Mouse (Mus musculus): ENCODE results near the gene Olfr102. TPM values are rescaled to one million over a fixed set of nuclear protein-coding genes. Genes with fewer than 3 reads are reported as not detected.

The Olfr102 gene
- not detected in 2 replicates for polyA plus RNA-seq (2012; rRNA removed)

GRCm38 (mm10) chr17:37316954-37317353 is at the start of gene Olfr102:
Gene Olfr102 (minus strand): TSS chr17:37317054.
- no peak for DNase-seq
- TF ChIP-seq CTCF (IDR thresholded peaks at IDR 0.05; ENCODE audit: insufficient read depth, low read length) (no peak), POLR2A (IDR thresholded peaks at IDR 0.05; ENCODE audit: borderline replicate concordance, extremely low read depth, low read depth, low read length) (no peak)
- Histone ChIP-seq H3K4me1 (ENCODE audit: control insufficient read depth, insufficient read depth, low read length) (no peaks in the 10 kb centered on the region), H3K4me3 (replicated peaks; ENCODE audit: extremely low read depth, low read depth, low read length) (no peak within 1 kb of the TSS)

- DNase-seq = no peak
- TF ChIP-seq POLR2A (IDR thresholded peaks at IDR 0.05; ENCODE audit: borderline replicate concordance, extremely low read depth, low read depth, low read length) = no peak
- TF ChIP-seq CTCF (IDR thresholded peaks at IDR 0.05; ENCODE audit: insufficient read depth, low read length) = no peak
- no peak within 1 kb of the TSS for H3K4me3 ChIP-seq (replicated peaks; ENCODE audit: extremely low read depth, low read depth, low read length)
- H3K4me1 ChIP-seq (ENCODE audit: control insufficient read depth, insufficient read depth, low read length) = no peaks in the 10 kb centered on the region
Observed at GRCm38 (mm10) chr17:37359282-37359681, 42.4 kb upstream of the Olfr102 start, which contains the start of gene Olfr104-ps. Gene Olfr104-ps (plus strand): TSS chr17:37359582.

GRCm38 (mm10) chr17:37339598-37339997 is 22.7 kb upstream of the Olfr102 start, which contains the start of gene Olfr103:
Gene Olfr103 (minus strand): TSS chr17:37339698.
- Histone ChIP-seq H3K4me3 (replicated peaks; ENCODE audit: extremely low read depth, low read depth, low read length) (no peak within 1 kb of the TSS), H3K4me1 (ENCODE audit: control insufficient read depth, insufficient read depth, low read length) (no peaks in the 10 kb centered on the region)
- 86% methylated on average over 2 of the region's 2 CpGs for WGBS
- no peak for TF ChIP-seq POLR2A (IDR thresholded peaks at IDR 0.05; ENCODE audit: borderline replicate concordance, extremely low read depth, low read depth, low read length)
- TF ChIP-seq CTCF (IDR thresholded peaks at IDR 0.05; ENCODE audit: insufficient read depth, low read length) = no peak
- no peak for DNase-seq

GRCm38 (mm10) chr17:37310146-37310699 is 6.6 kb downstream of the Olfr102 start:
- DNase-seq = no peak
- H3K4me3 ChIP-seq (replicated peaks; ENCODE audit: extremely low read depth, low read depth, low read length) = no peak overlapping the region
- WGBS = 33% methylated on average over 2 of the region's 2 CpGs
- H3K4me1 ChIP-seq (ENCODE audit: control insufficient read depth, insufficient read depth, low read length) = no peaks in the 10 kb centered on the region
- TF ChIP-seq CTCF (IDR thresholded peaks at IDR 0.05; ENCODE audit: insufficient read depth, low read length) (no peak), POLR2A (IDR thresholded peaks at IDR 0.05; ENCODE audit: borderline replicate concordance, extremely low read depth, low read depth, low read length) (no peak)

GRCm38 (mm10) chr17:37308483-37308882 is 8.4 kb downstream of the Olfr102 start:
- no peak for TF ChIP-seq POLR2A (IDR thresholded peaks at IDR 0.05; ENCODE audit: borderline replicate concordance, extremely low read depth, low read depth, low read length)
- TF ChIP-seq CTCF (IDR thresholded peaks at IDR 0.05; ENCODE audit: insufficient read depth, low read length) = no peak
- H3K4me1 ChIP-seq (ENCODE audit: control insufficient read depth, insufficient read depth, low read length) = no peaks in the 10 kb centered on the region
- no peak overlapping the region for H3K4me3 ChIP-seq (replicated peaks; ENCODE audit: extremely low read depth, low read depth, low read length)
- WGBS = 33% methylated on average over 4 of the region's 4 CpGs
- no peak for DNase-seq

- DNase-seq = no peak
- no peak for TF ChIP-seq CTCF (IDR thresholded peaks at IDR 0.05; ENCODE audit: insufficient read depth, low read length)
- no peak for TF ChIP-seq POLR2A (IDR thresholded peaks at IDR 0.05; ENCODE audit: borderline replicate concordance, extremely low read depth, low read depth, low read length)
- WGBS = 73% methylated on average over 4 of the region's 4 CpGs
Observed at GRCm38 (mm10) chr17:37304213-37304612, 12.6 kb downstream of the Olfr102 start, which contains the start of gene Olfr101. Gene Olfr101 (minus strand): TSS chr17:37304313.

GRCm38 (mm10) chr17:37283360-37283759 is 33.5 kb downstream of the Olfr102 start, which contains the start of gene Olfr99:
Gene Olfr99 (minus strand): TSS chr17:37283460.
- 79% methylated on average over 1 of the region's 1 CpGs for WGBS
- Histone ChIP-seq H3K4me3 (replicated peaks; ENCODE audit: extremely low read depth, low read depth, low read length) (no peak within 1 kb of the TSS), H3K4me1 (ENCODE audit: control insufficient read depth, insufficient read depth, low read length) (no peaks in the 10 kb centered on the region)
- DNase-seq = no peak
- TF ChIP-seq CTCF (IDR thresholded peaks at IDR 0.05; ENCODE audit: insufficient read depth, low read length) (no peak), POLR2A (IDR thresholded peaks at IDR 0.05; ENCODE audit: borderline replicate concordance, extremely low read depth, low read depth, low read length) (no peak)

More at GRCm38 (mm10) chr17:37304213-37304612, 12.6 kb downstream of the Olfr102 start, which contains the start of gene Olfr101:
- H3K4me3 ChIP-seq (replicated peaks; ENCODE audit: extremely low read depth, low read depth, low read length) = no peak within 1 kb of the TSS
- H3K4me1 ChIP-seq (ENCODE audit: control insufficient read depth, insufficient read depth, low read length) = no peaks in the 10 kb centered on the region

- DNase-seq = no peak
- TF ChIP-seq POLR2A (IDR thresholded peaks at IDR 0.05; ENCODE audit: borderline replicate concordance, extremely low read depth, low read depth, low read length) = no peak
- no peak for TF ChIP-seq CTCF (IDR thresholded peaks at IDR 0.05; ENCODE audit: insufficient read depth, low read length)
- WGBS = 71% methylated on average over 1 of the region's 1 CpGs
- Histone ChIP-seq H3K4me1 (ENCODE audit: control insufficient read depth, insufficient read depth, low read length) (no peaks in the 10 kb centered on the region), H3K4me3 (replicated peaks; ENCODE audit: extremely low read depth, low read depth, low read length) (no peak overlapping the region)
Observed at GRCm38 (mm10) chr17:37280331-37280730, 36.5 kb downstream of the Olfr102 start.

GRCm38 (mm10) chr17:37276573-37276972 is 40.3 kb downstream of the Olfr102 start:
- TF ChIP-seq CTCF (IDR thresholded peaks at IDR 0.05; ENCODE audit: insufficient read depth, low read length) (no peak), POLR2A (IDR thresholded peaks at IDR 0.05; ENCODE audit: borderline replicate concordance, extremely low read depth, low read depth, low read length) (no peak)
- Histone ChIP-seq H3K4me1 (ENCODE audit: control insufficient read depth, insufficient read depth, low read length) (no peaks in the 10 kb centered on the region), H3K4me3 (replicated peaks; ENCODE audit: extremely low read depth, low read depth, low read length) (no peak overlapping the region)
- DNase-seq = no peak

- TF ChIP-seq CTCF (IDR thresholded peaks at IDR 0.05; ENCODE audit: insufficient read depth, low read length) = no peak
- no peak for TF ChIP-seq POLR2A (IDR thresholded peaks at IDR 0.05; ENCODE audit: borderline replicate concordance, extremely low read depth, low read depth, low read length)
- DNase-seq = no peak
- peaks cover 4% of the 10 kb centered on the region; the same call in 1 of the 2 replicates for H3K4me1 ChIP-seq (ENCODE audit: control insufficient read depth, insufficient read depth, low read length)
- 67% methylated on average over 2 of the region's 2 CpGs for WGBS
- no peak overlapping the region for H3K4me3 ChIP-seq (replicated peaks; ENCODE audit: extremely low read depth, low read depth, low read length)
Observed at GRCm38 (mm10) chr17:37275626-37276248, 41.1 kb downstream of the Olfr102 start.
